Mouse (Mus musculus) adrenal gland, postnatal 25 days (tissue): Measurements from ENCODE around the gene Slc11a1. TPM values are rescaled to one million over a fixed set of nuclear protein-coding genes. Genes with fewer than 3 reads are reported as not detected.
"Not testable (repeated sequence)": the region's sequence is repeated elsewhere in the genome, so short reads cannot be mapped to it uniquely, and the experiment has no call there.

Experiments used
- DNase-seq: peaks from one replicate; pipeline ENCODE4 v3.0.0; 2021; ENCODE audit warnings: mixed read lengths
- total RNA-seq: library from RNA; stranded (reverse); gene quantifications from 2 replicates; pipeline ENCODE4 v1.2.3, GENCODE M21; 2021

The Slc11a1 gene
- total RNA-seq, 1 experiment from 2014 or later: 11.4 TPM

GRCm38 (mm10) chr1:74387386-74387988, 12.5 kb downstream of the Slc11a1 start:
- no peak for DNase-seq

GRCm38 (mm10) chr1:74388398-74388920, 13.5 kb downstream of the Slc11a1 start:
- no peak for DNase-seq

DNA sequence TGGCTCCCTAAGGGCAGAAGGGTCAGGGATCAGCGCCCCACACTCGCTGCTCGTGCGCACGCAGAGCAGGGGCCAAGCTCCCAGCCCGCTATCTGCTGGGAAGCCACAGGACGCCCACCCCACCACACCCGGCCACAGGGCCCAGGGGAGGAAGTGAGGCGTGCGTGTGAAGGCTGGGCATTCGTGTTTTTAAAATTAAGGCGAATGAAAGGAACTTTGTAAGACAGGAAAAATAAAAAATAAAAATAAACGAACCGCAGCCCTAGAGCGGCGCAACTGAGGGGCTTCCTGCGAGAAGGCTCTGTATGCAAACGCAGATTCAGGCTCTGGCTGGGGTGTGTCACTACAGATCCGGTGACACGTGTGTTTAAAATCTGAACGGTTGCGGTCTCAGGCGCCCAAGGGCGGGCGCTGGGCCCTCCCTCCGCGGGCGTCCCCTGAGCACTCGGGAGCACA, 14.9 kb downstream of the Slc11a1 start:
- peak; percentile 58 for DNase-seq

DNA sequence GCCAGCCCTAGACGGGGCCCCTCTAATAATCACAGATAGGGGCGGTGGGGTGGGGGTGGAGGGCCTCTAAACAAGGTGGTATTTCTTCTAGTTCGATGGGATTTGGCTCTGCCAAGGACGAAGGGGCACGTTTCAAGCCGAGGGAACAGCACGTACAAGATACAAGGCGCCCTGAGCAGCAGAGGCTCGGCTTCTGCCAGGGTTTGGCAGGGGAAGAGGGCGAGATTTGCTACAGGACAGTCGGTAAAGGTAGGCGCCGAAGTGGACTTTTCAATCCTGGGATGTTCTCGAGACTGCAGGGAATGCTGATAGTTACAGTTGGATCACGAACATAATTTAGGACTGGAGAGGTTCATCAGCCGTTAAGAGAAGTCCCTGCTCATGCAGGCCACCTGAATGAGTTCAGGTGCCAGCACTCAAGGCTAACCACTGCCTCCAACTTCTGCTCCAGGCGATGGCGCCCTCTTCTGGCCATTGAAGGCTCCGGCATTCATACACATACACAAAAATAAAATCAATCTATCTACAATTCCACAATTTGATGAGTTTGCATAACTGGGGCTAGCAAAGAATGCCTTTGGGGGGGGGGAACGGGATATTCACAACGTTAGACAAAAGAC, 15.4 kb downstream of the Slc11a1 start:
- DNase-seq: peak; percentile 64

- peak; percentile 97 for DNase-seq
Measured at GRCm38 (mm10) chr1:74390924-74391748, 16.1 kb downstream of the Slc11a1 start, which contains the start of gene Ctdsp1. Ctdsp1 (plus strand) TSS chr1:74391509.

DNA sequence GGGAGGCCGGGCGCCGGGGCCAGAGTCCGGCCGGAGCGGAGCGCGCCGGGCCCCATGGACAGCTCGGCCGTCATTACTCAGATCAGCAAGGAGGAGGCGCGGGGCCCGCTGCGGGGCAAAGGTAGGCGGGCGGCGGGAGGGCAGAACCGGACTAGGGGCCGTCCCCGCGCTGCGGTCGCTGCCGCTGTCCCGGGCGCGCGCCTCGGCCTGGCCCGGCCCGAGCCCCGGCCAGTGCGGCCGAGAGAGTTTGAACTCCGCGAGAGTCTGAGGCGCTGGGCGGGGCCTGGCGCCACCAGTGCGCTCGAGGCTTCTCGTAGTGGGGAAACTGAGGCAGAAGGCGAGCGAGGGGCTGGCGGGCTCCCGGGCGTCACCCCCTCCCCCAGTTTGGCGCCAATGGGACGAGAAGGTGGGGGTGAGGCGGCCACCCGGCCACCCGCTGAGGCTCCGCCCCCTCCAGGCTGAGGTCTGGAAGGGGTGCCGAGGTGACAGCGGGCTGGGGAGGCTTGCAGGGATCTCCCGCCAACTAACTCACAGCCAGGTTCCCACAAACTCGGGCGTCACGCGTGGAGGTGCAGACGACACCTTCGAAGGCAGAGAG, 16.9 kb downstream of the Slc11a1 start:
- peak; percentile 87 for DNase-seq

- DNase-seq: peak; percentile 36
Measured at GRCm38 (mm10) chr1:74392446-74392994, 17.5 kb downstream of the Slc11a1 start.

- no peak for DNase-seq
Measured at GRCm38 (mm10) chr1:74393010-74393409, 18.0 kb downstream of the Slc11a1 start.

DNA sequence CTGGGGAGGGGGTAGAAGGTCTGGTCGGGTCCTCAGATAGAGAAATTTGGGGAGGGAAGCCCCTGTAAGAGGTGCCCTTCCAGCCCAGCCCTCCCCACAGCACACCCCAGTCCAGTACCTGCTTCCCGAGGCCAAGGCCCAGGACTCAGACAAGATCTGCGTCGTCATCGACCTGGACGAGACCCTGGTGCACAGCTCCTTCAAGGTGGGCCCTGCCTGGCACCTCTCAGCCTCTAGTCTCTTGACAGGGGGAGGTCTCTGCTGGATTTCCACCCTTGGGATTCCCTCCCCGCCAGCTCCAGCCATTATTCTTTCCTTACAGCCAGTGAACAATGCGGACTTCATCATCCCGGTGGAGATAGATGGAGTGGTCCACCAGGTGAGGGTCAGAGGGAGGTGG, 18.7 kb downstream of the Slc11a1 start:
- no peak for DNase-seq

DNA sequence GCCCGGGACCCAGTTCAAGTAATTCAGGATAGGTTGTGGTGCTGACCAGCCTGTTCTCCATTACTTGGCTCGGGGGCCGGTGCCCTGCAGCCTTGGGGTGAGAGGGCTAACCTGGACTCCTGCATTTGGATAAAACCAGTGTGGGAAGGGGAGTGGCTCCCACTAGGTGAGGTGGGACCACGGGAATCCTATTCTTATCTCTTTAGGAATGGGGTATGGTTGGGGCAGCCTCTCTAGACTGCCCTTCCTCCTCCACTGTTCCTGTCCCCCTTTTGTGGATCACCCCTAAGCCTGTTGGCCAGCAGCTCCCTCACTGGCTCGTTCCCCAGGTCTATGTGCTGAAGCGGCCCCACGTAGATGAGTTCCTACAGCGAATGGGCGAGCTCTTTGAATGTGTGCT, 19.3 kb downstream of the Slc11a1 start:
- DNase-seq: no peak

DNA sequence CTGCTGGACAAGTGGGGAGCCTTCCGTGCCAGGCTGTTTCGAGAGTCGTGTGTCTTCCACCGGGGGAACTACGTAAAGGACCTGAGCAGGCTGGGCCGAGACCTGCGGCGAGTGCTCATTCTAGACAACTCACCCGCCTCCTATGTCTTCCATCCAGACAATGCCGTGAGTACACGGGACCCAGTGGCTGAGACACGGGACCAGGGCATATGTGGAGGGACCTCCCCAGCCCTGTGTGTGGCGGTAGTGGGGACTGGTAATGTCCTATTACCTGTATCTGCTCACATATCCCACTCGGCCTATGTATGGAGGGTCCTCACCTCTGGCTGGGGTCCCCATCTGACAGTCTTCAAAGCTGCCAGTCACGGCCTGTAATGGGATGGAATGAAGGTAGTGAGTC, 19.9 kb downstream of the Slc11a1 start:
- DNase-seq: no peak

DNA sequence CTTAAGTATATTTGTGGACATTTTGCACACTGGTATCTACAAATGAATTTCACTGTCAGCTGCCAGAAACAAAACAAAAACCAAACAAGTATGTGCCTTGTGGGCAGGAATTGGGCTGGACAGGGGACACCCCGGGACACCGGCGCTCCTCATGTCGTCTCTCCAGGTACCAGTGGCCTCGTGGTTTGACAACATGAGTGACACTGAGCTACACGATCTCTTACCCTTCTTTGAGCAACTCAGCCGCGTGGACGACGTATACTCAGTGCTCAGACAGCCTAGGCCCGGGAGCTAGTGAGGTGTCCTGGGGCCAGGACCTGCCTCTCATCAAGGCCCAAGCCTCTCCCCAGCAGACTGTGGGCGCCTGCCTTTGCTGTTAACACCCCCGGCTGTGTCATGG, 20.3 kb downstream of the Slc11a1 start:
- no peak for DNase-seq

DNA sequence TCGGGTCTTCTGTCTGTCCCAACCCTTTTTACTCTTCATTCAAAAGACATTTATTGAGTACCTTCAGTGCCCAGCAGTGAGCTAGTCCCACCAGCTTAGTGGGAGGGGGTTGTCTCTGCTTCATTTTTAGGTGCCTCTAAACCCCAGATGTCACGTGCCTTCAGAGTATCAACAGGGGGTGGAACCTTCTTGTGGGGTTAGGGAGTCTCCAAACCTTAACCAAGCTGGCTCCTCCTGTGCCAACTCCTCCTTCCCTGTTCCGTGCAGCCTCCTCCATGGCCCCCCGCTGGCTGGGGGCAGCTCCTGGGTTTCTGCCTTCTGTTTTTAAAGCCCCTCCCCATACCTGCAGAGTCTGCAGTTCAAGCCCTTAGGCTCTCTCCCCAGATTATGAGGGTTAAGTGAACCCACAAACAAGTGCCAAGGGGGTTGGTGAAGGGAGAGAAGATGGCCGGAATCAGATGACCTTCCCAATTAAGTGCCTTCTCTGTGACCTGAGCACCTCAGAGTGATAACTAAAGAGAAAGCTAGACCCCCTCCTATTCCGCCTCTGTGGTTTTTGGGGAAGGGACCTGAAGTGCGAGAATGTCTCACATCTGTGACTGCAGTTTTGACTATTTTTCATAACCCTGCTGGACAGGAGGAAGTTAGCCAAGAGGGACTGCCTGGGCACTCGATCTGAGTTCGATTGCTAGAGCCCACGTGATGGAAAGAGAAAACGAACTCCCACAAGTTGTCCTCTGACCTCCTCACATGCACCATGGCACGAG, 21.6 kb downstream of the Slc11a1 start:
- not testable (repeated sequence) for DNase-seq

DNA sequence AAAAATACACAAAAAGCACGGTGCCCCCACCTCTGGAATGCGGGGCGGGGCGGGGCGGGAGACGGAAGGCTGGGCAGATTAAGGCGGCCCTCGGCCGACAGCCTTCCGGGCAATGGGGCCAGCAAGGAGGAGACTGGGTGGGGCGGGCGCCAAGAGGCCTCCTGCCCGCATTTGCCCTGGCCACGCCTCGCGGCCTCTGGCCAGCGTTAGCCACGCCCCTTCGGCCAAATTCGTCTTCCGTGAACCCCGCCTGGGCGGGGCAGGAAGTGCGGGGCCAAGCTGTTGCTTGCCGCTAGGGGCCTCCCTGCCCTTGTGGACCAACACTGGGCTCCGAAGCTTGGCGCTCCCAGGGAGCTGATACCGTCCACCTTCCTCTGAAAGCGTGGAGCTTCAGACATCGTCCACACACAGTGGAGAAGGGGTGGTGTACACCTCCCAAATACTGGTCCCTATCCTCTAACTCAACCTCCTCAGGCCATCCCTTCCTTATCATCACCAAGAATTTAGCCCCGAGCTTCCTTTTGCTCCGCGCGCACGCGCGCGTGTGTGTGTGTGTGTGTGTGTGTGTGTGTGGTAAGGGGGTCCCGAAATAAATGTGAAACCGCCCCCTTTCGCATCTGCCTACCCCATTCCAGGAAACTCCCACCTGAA, 22.4 kb downstream of the Slc11a1 start:
- DNase-seq: peak; percentile 99

DNA sequence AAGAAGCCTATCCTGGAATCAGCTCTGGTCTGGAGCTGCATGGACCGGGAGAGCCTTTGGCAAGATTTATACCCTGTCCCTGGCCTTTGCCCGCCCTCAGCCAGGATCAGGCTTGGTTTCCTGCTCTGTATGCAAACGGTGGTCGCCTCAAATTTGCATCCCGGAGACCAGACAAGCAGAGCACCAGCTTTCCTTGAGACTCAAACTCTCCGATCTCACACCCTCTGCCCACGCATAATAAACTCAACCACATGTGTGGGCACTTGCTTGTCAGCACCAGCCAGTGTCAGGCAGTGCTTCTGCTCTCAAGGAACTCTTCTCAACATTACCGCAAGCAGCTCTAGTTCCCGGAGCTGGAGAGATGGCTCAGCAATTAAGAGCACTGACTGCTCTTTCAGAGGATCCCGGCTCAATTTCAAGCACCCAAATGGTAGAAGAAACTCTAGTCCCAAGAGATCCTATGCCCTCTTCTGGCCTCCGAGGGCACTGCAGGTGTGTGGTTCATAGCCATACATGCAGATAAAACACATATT, 23.0 kb downstream of the Slc11a1 start:
- peak; percentile 70 for DNase-seq

GRCm38 (mm10) chr1:74400531-74400930, 25.5 kb downstream of the Slc11a1 start:
- no peak for DNase-seq

GRCm38 (mm10) chr1:74401015-74401702, 26.2 kb downstream of the Slc11a1 start:
- DNase-seq: no peak

DNA sequence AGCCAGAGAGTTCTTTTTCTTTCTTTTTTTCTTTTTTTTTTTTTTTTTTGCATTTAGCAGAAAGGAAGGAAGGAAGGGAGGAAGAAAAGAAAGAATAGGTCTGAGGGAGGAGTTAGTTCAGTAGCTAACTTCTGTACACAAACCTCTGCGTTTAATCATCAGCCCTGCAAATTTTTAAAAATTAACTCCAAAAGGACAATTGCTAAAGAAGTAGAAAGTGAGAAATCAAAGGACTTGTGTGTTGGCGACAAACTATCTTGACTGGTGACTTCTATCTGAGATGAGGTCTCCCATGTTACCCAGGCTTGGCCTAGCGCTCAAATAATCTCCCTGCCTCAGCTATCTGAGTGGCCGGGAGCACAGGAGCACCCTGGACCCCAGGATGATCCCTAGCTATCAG, 29.2 kb downstream of the Slc11a1 start:
- DNase-seq: no peak

GRCm38 (mm10) chr1:74408589-74409504, 33.9 kb downstream of the Slc11a1 start, which contains the start of gene Vil1:
Vil1 (plus strand) TSS chr1:74409376.
- DNase-seq: no peak
